Mouse (Mus musculus): ENCODE measurements around the gene Mterf1a.

DNA sequence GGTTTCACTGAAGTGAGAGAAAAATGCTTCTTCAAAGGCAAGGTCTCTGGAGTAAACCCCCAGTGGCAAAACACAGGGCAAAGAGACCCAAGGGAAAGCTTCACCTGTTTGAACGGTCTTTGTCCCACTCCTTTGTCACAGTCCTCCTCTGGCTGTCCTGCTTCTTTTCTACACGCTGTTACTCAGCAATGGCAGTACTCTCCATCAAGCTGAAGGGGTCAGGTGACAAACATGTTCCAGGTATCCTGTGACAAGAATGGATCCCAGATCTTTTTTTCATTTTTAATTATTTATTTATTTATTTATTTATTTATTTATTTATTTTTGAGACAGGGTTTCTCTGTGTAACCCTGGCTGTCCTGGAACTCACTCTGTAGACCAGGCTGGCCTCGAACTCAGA, 39.8 kb upstream of the Mterf1a start:
- TF ChIP-seq CTCF (IDR thresholded peaks at IDR 0.05; ENCODE audit: extremely low read depth, insufficient read depth, low read length) (no peak), POLR2A (IDR thresholded peaks at IDR 0.05; ENCODE audit: extremely low read depth, insufficient read depth, low read length) (no peak)

Data from cortical plate, adult 2 months (tissue).